Mouse (Mus musculus) G1E (cell line): ENCODE results near the gene Akap11.

ENCODE experiments used
- CTCF ChIP-seq: IDR thresholded peaks from 2 replicates; pipeline ENCODE4 v1.5.1; 2012; ENCODE audit warnings: low read depth, low read length, inconsistent platforms, mixed read lengths
- GATA1 ChIP-seq: IDR thresholded peaks from 2 replicates; pipeline ENCODE4 v1.6.1; 2012; ENCODE audit warnings: borderline replicate concordance, low read length, inconsistent platforms, mixed read lengths

DNA sequence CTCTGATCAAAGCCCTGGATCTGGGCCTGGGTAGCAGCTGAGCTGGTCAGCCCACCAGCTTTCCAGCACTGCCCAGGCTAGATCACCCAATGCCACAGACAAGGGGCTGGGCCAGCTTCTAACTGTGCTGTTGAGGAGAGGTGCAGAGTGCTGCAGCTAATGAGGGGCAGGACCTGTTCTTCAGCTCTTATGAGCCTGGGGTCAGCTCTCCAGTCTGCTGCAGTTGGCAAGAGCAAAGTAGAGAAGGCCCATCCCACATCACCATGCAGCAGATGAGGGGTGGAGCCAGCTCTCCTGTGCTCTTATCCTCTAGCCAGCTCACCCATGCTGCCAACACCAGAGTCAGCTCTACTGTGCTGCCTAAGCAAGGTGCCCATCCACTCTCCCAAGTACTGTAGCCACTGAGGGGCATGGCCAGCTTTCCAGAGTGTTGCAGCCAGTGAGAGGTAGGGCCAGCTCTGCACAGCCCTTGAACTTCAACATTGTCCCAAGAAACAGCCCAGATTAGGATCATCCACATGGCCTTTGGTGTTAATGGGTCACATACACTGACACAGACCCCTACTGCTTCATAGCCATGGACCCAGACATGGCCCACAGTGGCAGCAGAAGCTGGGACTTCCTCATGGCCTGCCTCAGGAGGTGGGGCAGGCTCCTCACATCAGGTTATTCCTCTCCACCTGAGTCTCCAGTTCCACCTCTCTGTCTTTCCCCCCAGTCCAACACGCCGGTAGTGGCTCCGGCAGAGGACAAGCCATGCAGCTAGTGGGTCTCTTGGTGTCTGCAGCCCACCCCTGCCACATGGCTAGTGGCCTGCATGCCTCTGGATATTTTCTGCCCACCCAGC is 10.8 kb downstream of the Akap11 start:
- TF ChIP-seq CTCF (no peak), GATA1 (no peak)
